Mouse (Mus musculus) CH12.LX (cell line): ENCODE data around the gene Six5. TPM values are rescaled to one million over a fixed set of nuclear protein-coding genes. Genes with fewer than 3 reads are reported as not detected.

Experiments
- DNase-seq: peaks from one replicate; pipeline ENCODE4 v3.0.0-alpha.2; 2013; ENCODE audit errors: extremely low read depth
- H3K27ac ChIP-seq: 2 replicates; pipeline ENCODE4 v1.5.1; 2012; ENCODE audit warnings: low read depth, mild to moderate bottlenecking, control low read depth, moderate library complexity; ENCODE audit not compliant: insufficient read depth
- H3K27me3 ChIP-seq: replicated peaks from 2 replicates; pipeline ENCODE3; 2012; ENCODE audit warnings: inconsistent platforms
- H3K36me3 ChIP-seq, 2 experiments: replicated peaks in 1 of 2; 2 replicates each; pipeline versions ENCODE3 to v1.6.1; 2012; ENCODE audit warnings: inconsistent platforms in 1 of 2, low read length in 1 of 2, mild to moderate bottlenecking in 1 of 2, mixed read lengths in 1 of 2, moderate library complexity in 1 of 2; ENCODE audit not compliant: control insufficient read depth in 1 of 2, insufficient read depth in 1 of 2
- H3K4me1 ChIP-seq, 2 experiments: 2 replicates each; pipeline ENCODE4 v1.6.1; 2012; ENCODE audit warnings: inconsistent platforms in 1 of 2, moderate library complexity in 1 of 2; ENCODE audit not compliant: insufficient read depth in 2 of 2, control insufficient read depth in 1 of 2
- H3K4me2 ChIP-seq: 2 replicates; pipeline ENCODE4 v1.6.1; 2012; ENCODE audit warnings: low read depth, mild to moderate bottlenecking, control low read depth; ENCODE audit not compliant: poor library complexity, insufficient read depth, severe bottlenecking
- H3K4me3 ChIP-seq, 3 experiments: fragments of 150-350 bp in 1 of 3; sonication (generic) in 1 of 3; replicated peaks in 1 of 3; 2 replicates each; pipeline versions ENCODE3 to v1.5.1; 2011 to 2012; ENCODE audit warnings: low read depth in 2 of 3, low read length in 2 of 3, mild to moderate bottlenecking in 2 of 3, moderate library complexity in 2 of 3, control low read depth in 1 of 3, improper control_type of control experiment in 1 of 3, inconsistent platforms in 1 of 3, mixed read lengths in 1 of 3; ENCODE audit not compliant: poor library complexity in 1 of 3
- H3K79me2 ChIP-seq: replicated peaks from 2 replicates; pipeline ENCODE4 v1.6.1; 2012; ENCODE audit warnings: mild to moderate bottlenecking, moderate library complexity; ENCODE audit not compliant: control insufficient read depth, poor library complexity, insufficient read depth, severe bottlenecking; ENCODE audit errors: extremely low read depth
- H3K9ac ChIP-seq: 2 replicates; pipeline ENCODE4 v1.6.1; 2012; ENCODE audit warnings: low read depth, mild to moderate bottlenecking, control low read depth, moderate library complexity; ENCODE audit not compliant: insufficient read depth
- H3K9me3 ChIP-seq: replicated peaks from 2 replicates; pipeline ENCODE3; 2012; ENCODE audit warnings: low read length, inconsistent platforms, mixed read lengths
- BHLHE40 ChIP-seq: IDR thresholded peaks from 2 replicates; pipeline ENCODE4 v1.6.1; 2011; ENCODE audit warnings: mild to moderate bottlenecking, low read depth, low read length, improper control_type of control experiment
- CTCF ChIP-seq, 2 experiments: IDR thresholded peaks in 1 of 2; conservative IDR thresholded peaks in 1 of 2; 2 replicates each; pipeline ENCODE4 v1.5.1; 2011 to 2012; ENCODE audit warnings: low read depth in 2 of 2, low read length in 2 of 2, improper control_type of control experiment in 1 of 2, inconsistent platforms in 1 of 2, mild to moderate bottlenecking in 1 of 2, moderate library complexity in 1 of 2
- E2F4 ChIP-seq: IDR thresholded peaks from 2 replicates; pipeline ENCODE4 v1.6.1; 2011; ENCODE audit warnings: low read depth, low read length, improper control_type of control experiment; ENCODE audit not compliant: insufficient replicate concordance
- ELF1 ChIP-seq: IDR thresholded peaks from 2 replicates; pipeline ENCODE4 v1.6.1; 2014; ENCODE audit warnings: low read depth, mild to moderate bottlenecking, inconsistent platforms, low read length, improper control_type of control experiment
- EP300 ChIP-seq: IDR thresholded peaks from 2 replicates; pipeline ENCODE4 v1.6.1; 2011; ENCODE audit warnings: low read length, improper control_type of control experiment
- GABPA ChIP-seq: IDR thresholded peaks from 2 replicates; pipeline ENCODE4 v1.6.1; 2012; ENCODE audit warnings: low read depth, low read length, improper control_type of control experiment, inconsistent platforms; ENCODE audit not compliant: insufficient replicate concordance
- HCFC1 ChIP-seq: IDR thresholded peaks from 2 replicates; pipeline ENCODE4 v1.6.1; 2012; ENCODE audit warnings: low read depth, mild to moderate bottlenecking, inconsistent platforms, low read length, improper control_type of control experiment
- JUN ChIP-seq: IDR thresholded peaks from 2 replicates; pipeline ENCODE4 v1.6.1; 2011; ENCODE audit warnings: low read depth, mild to moderate bottlenecking, low read length, improper control_type of control experiment, moderate library complexity; ENCODE audit not compliant: insufficient read depth
- JUND ChIP-seq: conservative IDR thresholded peaks from 2 replicates; pipeline ENCODE4 v1.6.1; 2011; ENCODE audit warnings: low read depth, low read length, improper control_type of control experiment
- KAT2A ChIP-seq: IDR thresholded peaks from 2 replicates; pipeline ENCODE4 v1.6.1; 2012; ENCODE audit warnings: low read length, improper control_type of control experiment, inconsistent platforms; ENCODE audit not compliant: insufficient replicate concordance
- MAZ ChIP-seq: IDR thresholded peaks from 2 replicates; pipeline ENCODE4 v1.6.1; 2012; ENCODE audit warnings: low read depth, mild to moderate bottlenecking, inconsistent platforms, low read length, improper control_type of control experiment, moderate library complexity
- MEF2A ChIP-seq: IDR thresholded peaks from 2 replicates; pipeline ENCODE4 v1.6.1; 2014; ENCODE audit warnings: low read depth, mild to moderate bottlenecking, inconsistent platforms, low read length, improper control_type of control experiment, borderline replicate concordance
- NELFE ChIP-seq: IDR thresholded peaks from 2 replicates; pipeline ENCODE4 v1.6.1; 2011; ENCODE audit warnings: low read depth, low read length, improper control_type of control experiment
- NRF1 ChIP-seq: IDR thresholded peaks from 2 replicates; pipeline ENCODE4 v1.6.1; 2014; ENCODE audit warnings: low read depth, mild to moderate bottlenecking, inconsistent platforms, low read length, improper control_type of control experiment, moderate library complexity
- POLR2AphosphoS2 ChIP-seq: IDR thresholded peaks from 2 replicates; pipeline ENCODE4 v1.6.1; 2011; ENCODE audit warnings: low read depth, low read length, improper control_type of control experiment
- SIN3A ChIP-seq: IDR thresholded peaks from 2 replicates; pipeline ENCODE4 v1.6.1; 2012; ENCODE audit warnings: low read length, improper control_type of control experiment, inconsistent platforms
- TBP ChIP-seq: conservative IDR thresholded peaks from 2 replicates; pipeline ENCODE4 v1.6.1; 2011; ENCODE audit warnings: low read depth, low read length, improper control_type of control experiment
- TCF12 ChIP-seq: IDR thresholded peaks from 2 replicates; pipeline ENCODE4 v1.6.1; 2014; ENCODE audit warnings: low read depth, mild to moderate bottlenecking, inconsistent platforms, low read length, improper control_type of control experiment
- UBTF ChIP-seq: IDR thresholded peaks from 2 replicates; pipeline ENCODE4 v1.6.1; 2012; ENCODE audit warnings: low read depth, mild to moderate bottlenecking, inconsistent platforms, low read length, improper control_type of control experiment, moderate library complexity
- USF1 ChIP-seq: IDR thresholded peaks from 2 replicates; pipeline ENCODE4 v1.6.1; 2014; ENCODE audit warnings: low read depth, mild to moderate bottlenecking, inconsistent platforms, low read length, improper control_type of control experiment
- USF2 ChIP-seq: conservative IDR thresholded peaks from 2 replicates; pipeline ENCODE4 v1.6.1; 2011; ENCODE audit warnings: low read depth, low read length, improper control_type of control experiment
- ZC3H11A ChIP-seq: IDR thresholded peaks from 2 replicates; pipeline ENCODE4 v1.6.1; 2012; ENCODE audit warnings: low read depth, mild to moderate bottlenecking, inconsistent platforms, low read length, improper control_type of control experiment
- ZKSCAN1 ChIP-seq: IDR thresholded peaks from 2 replicates; pipeline ENCODE4 v1.6.1; 2012; ENCODE audit warnings: low read depth, inconsistent platforms, low read length, improper control_type of control experiment, borderline replicate concordance
- dilution Hi-C: fragments of 300-500 bp; cut with MboI; formaldehyde crosslinking; loops from 2 replicates; pipeline ENCODE4 v1.14.3; 2020; ENCODE audit warnings: low sequenced_read_pairs; ENCODE audit not compliant: extremely low pct_unique_long_range_greater_than_20kb, extremely low pct_ligation_motif_present
- in situ Hi-C: fragments of 300-500 bp; cut with MboI; formaldehyde crosslinking; loops from 3 replicates; pipeline ENCODE4 v1.14.3; 2019; ENCODE audit warnings: low sequenced_read_pairs, low pct_ligation_motif_present, low pct_unique_long_range_greater_than_20kb, mixed read lengths
- polyA plus RNA-seq: library from polyadenylated mRNA; unstranded; fragments of >175 nt; gene quantifications from 2 replicates; pipeline ENCODE4 v1.2.1, GENCODE M21; 2012; ENCODE audit warnings: low read depth; ENCODE audit not compliant: insufficient read length
- total RNA-seq, 2 experiments: library from RNA; depleted of rRNA; stranded (reverse); fragments of 300-350 nt in 1 of 2; fragments of >200 nt in 1 of 2; gene quantifications; 2 replicates each; pipeline ENCODE4 v1.2.3; 2012 to 2014

Six5 gene
- total and polyA plus RNA-seq, 3 experiments, result 0.16 to 1.8 (median 0.33) TPM

GRCm38 (mm10) chr7:19100290-19100689 lies 5.9 kb downstream of the Six5 start:
- H3K79me2 ChIP-seq, result no peaks in the 10 kb centered on the region
- no peak overlapping the region for H3K27ac ChIP-seq
- peaks cover 5 to 21% of the 10 kb centered on the region in 2 experiments for H3K4me1 ChIP-seq
- no peaks in the 10 kb centered on the region for H3K36me3 ChIP-seq
- no peak overlapping the region for H3K9ac ChIP-seq
- H3K4me2 ChIP-seq, result no peak overlapping the region
- no peaks in the 10 kb centered on the region for H3K9me3 ChIP-seq
- dilution Hi-C loops, result no loop called here
- DNase-seq, result no peak
- no peak overlapping the region for H3K4me3 ChIP-seq
- in situ Hi-C loops, result no loop called here
- TF ChIP-seq ELF1 (no peak), ZC3H11A (no peak), GABPA (no peak), JUND (no peak), MEF2A (no peak), TCF12 (no peak), JUN (no peak), EP300 (no peak), NRF1 (no peak), USF1 (no peak)
- TF ChIP-seq, all 38 proteins: peak for 0
- peaks cover 97% of the 10 kb centered on the region for H3K27me3 ChIP-seq

GRCm38 (mm10) chr7:19103741-19104140 lies 9.3 kb downstream of the Six5 start:
- no peaks in the 10 kb centered on the region for H3K9me3 ChIP-seq
- no peak for TF ChIP-seq JUN
- no peak for TF ChIP-seq ZC3H11A
- no peak for TF ChIP-seq E2F4
- no peak for TF ChIP-seq MAZ
- no peak for TF ChIP-seq SIN3A
- TF ChIP-seq NELFE, result no peak
- no peak for TF ChIP-seq ZKSCAN1
- no peak for TF ChIP-seq POLR2AphosphoS2
- TF ChIP-seq CTCF (conservative IDR thresholded peaks at IDR 0.05 in 1 of 2, IDR thresholded peaks at IDR 0.05 in 1 of 2; ENCODE audit: low read depth in 2 of 2, low read length in 2 of 2), result no peak
- TF ChIP-seq JUND, result no peak
- no peak for TF ChIP-seq KAT2A
- no peak for TF ChIP-seq UBTF
- no peak for TF ChIP-seq USF2
- no peak for TF ChIP-seq TCF12
- TF ChIP-seq TBP, result no peak
- no peak for TF ChIP-seq MEF2A
- TF ChIP-seq HCFC1, result no peak
- no peak for TF ChIP-seq BHLHE40
- TF ChIP-seq, all 38 proteins: peak for 0
- H3K4me3 ChIP-seq, result no peak overlapping the region
- no peak overlapping the region for H3K4me2 ChIP-seq
- H3K9ac ChIP-seq, result no peak overlapping the region
- in situ Hi-C loops, result no loop called here
- peaks cover 4 to 10% of the 10 kb centered on the region in 2 experiments for H3K4me1 ChIP-seq
- no peak overlapping the region for H3K27ac ChIP-seq
- H3K36me3 ChIP-seq, result no peaks in the 10 kb centered on the region
- peaks cover 92% of the 10 kb centered on the region for H3K27me3 ChIP-seq
- H3K79me2 ChIP-seq, result no peaks in the 10 kb centered on the region
- dilution Hi-C loops, result no loop called here
- DNase-seq, result no peak
